Mouse (Mus musculus): ENCODE measurements around the gene Il11ra1.

The Il11ra1 gene

DNA sequence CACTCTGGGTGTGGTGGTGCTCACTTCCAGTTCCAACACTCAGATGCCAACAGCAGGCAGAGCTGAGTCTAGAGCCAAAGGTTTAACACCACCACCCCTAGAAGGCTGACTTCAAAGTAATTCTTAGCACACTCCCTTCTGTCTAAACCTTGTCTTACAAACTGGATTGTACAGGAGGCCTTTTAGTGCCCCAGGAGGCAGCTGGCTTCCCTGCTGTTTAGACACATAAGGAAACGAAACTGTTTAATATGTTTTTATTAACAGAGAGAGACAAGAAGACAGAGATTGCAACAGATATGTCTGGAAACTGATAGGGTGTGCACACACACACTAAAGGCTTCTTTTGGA lies 38.4 kb downstream of the Il11ra1 start:
- in situ Hi-C loops (cut with MboI, MseI), result loop anchor here in 1 of 2 experiments (10.0 kb wide), 1 partner anchor 1297 kb away; the partner anchor contains the start of gene Stoml2

GRCm38 (mm10) chr4:41739260-41739659 lies 39.5 kb downstream of the Il11ra1 start:
- in situ Hi-C loops (cut with MboI, MseI), result loop anchor here in 1 of 2 experiments (10.0 kb wide), 1 partner anchor 1296 kb away; the partner anchor contains the start of gene Stoml2

- in situ Hi-C loops (cut with MboI, MseI), result loop anchor here in 1 of 2 experiments (10.0 kb wide), 1 partner anchor 766 kb away; the partner anchor contains the start of gene Nfx1
Measured at GRCm38 (mm10) chr4:41740380-41741157, 40.8 kb downstream of the Il11ra1 start.

DNA sequence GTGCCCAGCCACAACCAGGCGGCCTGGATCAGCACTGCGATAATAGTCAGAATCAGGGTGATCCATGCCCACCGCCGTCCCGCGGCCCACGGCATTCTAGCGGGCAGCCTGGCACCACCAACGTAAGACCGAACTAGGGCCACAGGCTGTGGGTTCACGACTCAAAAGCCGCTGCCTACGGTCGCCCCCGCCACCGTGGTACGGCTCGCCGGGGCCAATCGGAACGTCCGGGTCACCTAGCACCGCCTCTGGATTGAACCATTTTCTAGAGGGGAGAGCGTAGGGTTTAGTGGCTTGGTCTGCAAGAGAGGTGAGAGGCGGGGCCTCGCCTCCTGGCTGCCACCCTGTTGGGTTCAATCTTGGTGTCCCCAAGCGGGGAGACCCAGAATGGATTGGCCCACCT lies 41.4 kb downstream of the Il11ra1 start:
- in situ Hi-C loops (cut with MboI, MseI), result loop anchor here in 1 of 2 experiments (10.0 kb wide), 1 partner anchor 766 kb away; the partner anchor contains the start of gene Nfx1

GRCm38 (mm10) chr4:41744131-41744530 lies 44.3 kb downstream of the Il11ra1 start:
- in situ Hi-C loops (cut with MboI, MseI), result loop anchor here in 1 of 2 experiments (10.0 kb wide), 1 partner anchor 769 kb away; the partner anchor contains the start of gene Nfx1

- in situ Hi-C loops (cut with MboI, MseI), result loop anchor here in 1 of 2 experiments (10.0 kb wide), 1 partner anchor 770 kb away; the partner anchor contains the start of gene Nfx1
Measured at GRCm38 (mm10) chr4:41745021-41745420, 45.2 kb downstream of the Il11ra1 start.

DNA sequence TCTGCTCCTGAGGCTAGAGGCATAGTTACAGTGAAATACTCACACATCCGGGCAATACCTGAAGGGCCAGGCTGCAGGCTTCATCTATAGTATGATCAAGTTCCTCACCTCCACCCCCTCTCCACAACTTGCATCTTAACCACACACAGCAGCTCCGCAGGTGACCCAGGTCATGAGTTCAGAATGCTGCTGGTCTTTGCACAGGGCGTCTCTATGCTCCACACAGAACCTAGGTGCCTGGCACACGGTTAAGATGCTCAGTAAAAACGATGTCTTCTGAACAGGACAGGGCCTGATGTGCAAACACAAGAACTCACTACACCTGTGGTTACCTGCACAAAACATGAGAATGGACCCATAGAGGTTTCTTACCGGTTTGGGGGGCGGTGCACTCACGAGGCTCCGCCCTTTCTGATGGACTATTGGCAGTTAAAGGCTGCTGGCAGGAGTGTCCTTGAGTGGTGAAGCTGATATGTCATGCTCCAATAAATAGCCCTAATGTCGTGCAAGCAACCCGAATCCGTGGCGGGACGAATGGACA lies 55.1 kb downstream of the Il11ra1 start, which contains the start of gene Galt:
Gene Galt, plus strand, starts transcription at position 432 of the 541 bp plus-strand sequence.
- in situ Hi-C loops (cut with MboI, MseI), result loop anchor here (10.0 to 25.0 kb wide), 3 partner anchors 160 to 510 kb away; partner anchors contain the start of gene Ccl21b (in 1 of the 2)

- in situ Hi-C loops (cut with MboI, MseI), result loop anchor here (10.0 to 25.0 kb wide), 3 partner anchors 159 to 509 kb away; partner anchors contain the start of gene Ccl21b (in 1 of the 2)
Measured at GRCm38 (mm10) chr4:41755338-41756305, 55.8 kb downstream of the Il11ra1 start, which contains the start of gene Sigmar1. Sigmar1 (minus strand) TSS chr4:41756157.

DNA sequence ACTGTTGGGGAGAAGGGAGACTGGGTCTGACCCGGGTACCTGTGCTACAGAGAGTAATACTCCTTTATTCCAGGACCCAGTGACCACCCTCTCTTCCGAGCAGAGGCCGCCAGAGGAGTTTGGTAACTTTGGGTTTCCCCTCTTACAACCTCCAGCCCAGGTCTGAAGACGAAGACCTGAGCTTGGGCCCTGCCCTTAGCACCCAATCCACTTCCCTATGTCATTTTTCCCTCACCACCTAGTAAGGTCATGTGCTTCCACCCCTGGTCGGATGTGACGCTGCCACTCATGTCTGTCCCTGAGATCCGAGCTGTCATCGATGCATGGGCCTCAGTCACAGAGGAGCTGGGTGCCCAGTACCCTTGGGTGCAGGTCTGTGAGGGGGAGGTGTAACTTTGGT lies 56.7 kb downstream of the Il11ra1 start:
- in situ Hi-C loops (cut with MboI, MseI), result loop anchor here (10.0 to 25.0 kb wide), 3 partner anchors 158 to 508 kb away; partner anchors contain the start of gene Ccl21b (in 1 of the 2)

GRCm38 (mm10) chr4:41757321-41757720 lies 57.5 kb downstream of the Il11ra1 start:
- in situ Hi-C loops (cut with MboI, MseI), result loop anchor here (10.0 to 25.0 kb wide), 3 partner anchors 157 to 507 kb away; partner anchors contain the start of gene Ccl21b (in 1 of the 2)

DNA sequence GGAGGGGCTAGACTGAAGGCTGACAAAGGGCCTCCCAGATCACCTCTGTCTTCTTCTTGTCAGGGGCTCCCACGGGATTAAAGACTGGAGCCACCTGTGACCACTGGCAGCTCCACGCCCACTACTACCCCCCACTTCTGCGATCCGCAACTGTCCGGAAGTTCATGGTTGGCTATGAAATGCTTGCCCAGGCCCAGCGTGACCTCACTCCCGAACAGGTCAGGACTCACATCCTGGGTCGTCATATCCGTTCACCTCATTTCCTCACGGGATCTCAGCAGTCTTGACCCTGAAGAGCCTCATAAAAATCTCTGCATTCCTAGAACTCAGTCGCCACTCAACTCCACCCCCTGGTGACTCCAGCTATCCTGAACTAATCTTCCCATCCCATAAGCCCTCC lies 58.2 kb downstream of the Il11ra1 start:
- in situ Hi-C loops (cut with MboI, MseI), result loop anchor here (10.0 to 25.0 kb wide), 3 partner anchors 157 to 507 kb away; partner anchors contain the start of gene Ccl21b (in 1 of the 2)

DNA sequence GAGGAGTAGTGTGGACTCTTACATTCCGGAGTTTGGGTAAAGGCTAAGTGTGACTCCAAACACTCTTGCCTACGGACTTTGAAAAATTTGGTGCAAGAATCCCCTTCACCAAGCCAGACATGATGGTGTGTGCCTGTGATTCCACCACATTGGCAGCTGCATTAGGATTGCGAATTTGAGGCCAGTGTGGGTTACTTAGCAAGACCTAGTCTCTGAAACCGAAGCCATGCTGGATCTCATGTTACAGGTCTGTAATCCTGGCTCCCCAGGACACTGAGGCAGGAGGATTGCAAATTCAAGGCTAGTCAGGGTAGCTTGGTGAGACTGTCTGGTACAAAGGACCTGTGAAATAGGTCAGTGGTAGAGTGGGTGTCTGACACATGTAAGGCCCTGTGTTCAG lies 58.9 kb downstream of the Il11ra1 start:
- in situ Hi-C loops (cut with MboI, MseI), result loop anchor here (10.0 to 25.0 kb wide), 3 partner anchors 156 to 506 kb away; partner anchors contain the start of gene Ccl21b (in 1 of the 2)

DNA sequence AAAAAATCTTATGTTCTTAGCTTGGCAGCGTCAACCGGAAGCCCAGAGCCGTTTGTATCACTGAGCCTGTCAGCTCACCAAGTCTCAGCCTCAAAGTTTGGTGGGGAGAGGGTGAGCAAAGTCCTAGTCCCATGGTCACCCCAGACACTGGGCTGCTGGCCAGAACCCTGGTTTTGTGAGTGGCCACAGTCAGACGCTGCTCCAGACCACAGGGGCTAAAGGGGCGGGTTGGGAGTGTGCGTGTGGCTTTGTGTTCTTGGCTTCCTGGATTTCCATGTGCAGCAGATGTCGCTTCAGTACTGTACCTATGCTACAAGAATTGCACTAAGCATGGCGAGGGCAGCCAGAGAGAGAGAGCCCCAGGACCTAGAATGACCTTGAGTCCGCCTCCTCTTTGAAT lies 59.4 kb downstream of the Il11ra1 start:
- in situ Hi-C loops (cut with MboI, MseI), result loop anchor here (10.0 to 25.0 kb wide), 3 partner anchors 156 to 506 kb away; partner anchors contain the start of gene Ccl21b (in 1 of the 2)

GRCm38 (mm10) chr4:41759656-41760287 lies 60.0 kb downstream of the Il11ra1 start:
- in situ Hi-C loops (cut with MboI, MseI), result loop anchor here (10.0 to 25.0 kb wide), 4 partner anchors 155 to 505 kb away; partner anchors contain the start of genes Ccl21b (in 1 of the 2) and Gm13305 (in 1 of the 2)

DNA sequence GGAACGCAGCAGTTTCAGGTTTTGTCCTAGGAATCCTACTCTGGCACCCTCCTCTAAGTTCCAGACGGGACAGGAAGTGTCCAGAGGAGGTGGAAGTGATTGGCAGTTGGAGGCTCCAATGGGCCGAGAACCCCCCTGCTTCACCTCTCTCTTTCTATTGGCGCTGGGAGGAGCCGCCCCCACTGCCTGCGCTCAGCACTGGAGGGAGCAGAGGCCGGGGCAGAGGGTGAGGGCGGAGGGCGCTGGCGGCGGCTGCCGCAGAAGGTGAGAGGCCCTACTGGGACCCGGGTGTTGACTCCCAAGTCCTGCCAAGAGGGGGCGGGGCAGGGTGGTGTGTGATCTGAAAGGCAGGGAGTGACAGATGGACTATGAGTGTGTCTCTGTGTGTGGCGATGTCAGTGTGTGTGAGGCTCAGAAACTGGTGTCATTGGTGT lies 60.5 kb downstream of the Il11ra1 start:
- in situ Hi-C loops (cut with MboI, MseI), result loop anchor here in 1 of 2 experiments (10.0 to 25.0 kb wide), 2 partner anchors 404 to 502 kb away; partner anchors contain the start of genes Ccl21b and Gm13305

DNA sequence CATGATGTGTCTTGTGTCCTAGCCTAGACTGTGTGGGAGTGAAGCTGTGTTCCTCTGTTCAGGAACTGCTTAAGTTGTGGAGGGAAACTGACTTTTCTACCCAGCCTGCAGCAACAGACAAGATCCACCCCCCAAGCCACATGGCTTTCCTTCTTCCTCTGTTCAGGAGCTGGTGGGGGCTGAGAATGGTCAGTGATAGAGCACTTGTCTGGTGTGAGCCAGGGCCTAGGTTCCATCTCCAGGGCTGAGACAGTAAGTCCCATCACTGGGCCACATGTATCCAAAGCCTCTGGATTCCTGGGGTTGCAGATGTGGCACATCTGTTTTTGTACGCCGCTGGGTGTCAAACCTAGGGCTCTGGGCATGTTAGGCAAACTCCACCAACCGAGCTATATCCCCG lies 61.1 kb downstream of the Il11ra1 start:
- in situ Hi-C loops (cut with MboI, MseI), result loop anchor here in 1 of 2 experiments (10.0 to 25.0 kb wide), 2 partner anchors 404 to 501 kb away; partner anchors contain the start of genes Ccl21b and Gm13305

GRCm38 (mm10) chr4:41761680-41762079 lies 61.9 kb downstream of the Il11ra1 start:
- in situ Hi-C loops (cut with MboI, MseI), result loop anchor here in 1 of 2 experiments (10.0 to 25.0 kb wide), 2 partner anchors 403 to 501 kb away; partner anchors contain the start of genes Ccl21b and Gm13305

DNA sequence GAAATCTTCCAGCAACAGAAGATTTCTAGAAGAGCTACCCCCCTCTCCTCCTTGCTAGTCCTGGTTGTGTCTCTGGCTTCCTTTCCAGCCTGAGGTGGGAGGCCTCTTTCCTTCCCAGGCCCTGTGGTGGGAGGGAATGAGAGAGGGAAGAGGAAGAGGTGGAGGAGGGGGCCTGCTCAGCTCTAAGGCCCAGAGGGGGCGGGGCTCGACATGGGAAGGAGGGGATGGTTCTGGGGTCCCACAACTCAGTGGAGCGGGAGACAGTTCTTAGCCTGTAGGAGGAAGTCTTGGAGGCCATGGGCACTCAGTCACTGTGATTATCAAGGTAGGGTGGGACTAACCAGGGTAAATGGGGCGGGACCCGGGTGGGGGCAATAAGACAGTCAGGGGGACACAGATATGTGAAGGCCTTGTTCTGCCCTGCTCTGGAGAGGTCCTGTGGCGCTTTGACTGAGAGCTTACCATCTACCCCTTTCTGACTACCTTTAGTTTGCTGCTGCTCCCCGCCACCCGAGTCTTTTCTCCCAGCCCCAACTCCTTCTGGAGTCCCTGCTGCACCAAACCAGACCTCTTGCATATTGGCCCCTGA lies 62.4 kb downstream of the Il11ra1 start:
- in situ Hi-C loops (cut with MboI, MseI), result loop anchor here in 1 of 2 experiments (10.0 to 25.0 kb wide), 2 partner anchors 403 to 500 kb away; partner anchors contain the start of genes Ccl21b and Gm13305

DNA sequence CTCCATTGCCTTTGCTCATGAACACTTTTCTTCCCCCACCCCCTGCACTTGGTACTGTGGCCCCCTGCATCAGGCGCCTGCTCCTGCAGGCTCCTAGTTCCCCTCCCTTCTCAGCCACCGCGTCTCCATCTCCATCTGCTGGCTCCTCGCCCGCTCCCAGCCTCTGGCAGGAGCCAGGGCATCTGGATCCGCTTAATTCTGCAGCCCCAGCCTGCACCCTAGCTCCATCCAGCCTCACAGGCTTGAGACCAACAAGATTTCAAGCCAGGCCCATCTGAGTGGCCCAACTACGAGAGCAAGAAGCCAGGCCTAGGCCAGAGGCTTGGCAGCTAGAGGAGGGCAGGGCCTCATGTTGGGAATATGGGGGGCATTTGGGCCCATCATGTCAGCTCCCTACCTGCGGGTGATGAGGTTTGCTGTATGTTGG lies 62.9 kb downstream of the Il11ra1 start:
- in situ Hi-C loops (cut with MboI, MseI), result loop anchor here in 1 of 2 experiments (10.0 to 25.0 kb wide), 2 partner anchors 402 to 500 kb away; partner anchors contain the start of genes Ccl21b and Gm13305

All from T-helper 17 cell (primary cell).